Mouse (Mus musculus) heart, postnatal 0 days (tissue): ENCODE results near the gene Hpcal4. TPM values are rescaled to one million over a fixed set of nuclear protein-coding genes. Genes with fewer than 3 reads are reported as not detected.

Source experiments
- ATAC-seq: fragments of 200-750 bp; cut with Nextera tagmentation; 2 replicates; pipeline ENCODE4 v1.8.0; 2017; ENCODE audit warnings: low read depth, moderate number of reproducible peaks, moderate library complexity; ENCODE audit not compliant: insufficient read depth
- DNase-seq: peaks from one replicate; pipeline ENCODE4 v3.0.0-alpha.2; 2016; ENCODE audit warnings: low spot score
- H3K27ac ChIP-seq: fragments of 300-500 bp; sonication (generic); 2 replicates; pipeline ENCODE4 v1.5.1; 2014; ENCODE audit warnings: low read depth, mild to moderate bottlenecking
- H3K27me3 ChIP-seq: fragments of 300-500 bp; sonication (generic); 2 replicates; pipeline ENCODE4 v1.6.1; 2014; ENCODE audit warnings: low read length, mixed read lengths; ENCODE audit not compliant: control insufficient read depth, insufficient read depth
- H3K36me3 ChIP-seq: fragments of 300-500 bp; sonication (generic); replicated peaks from 2 replicates; pipeline ENCODE4 v1.6.1; 2014; ENCODE audit warnings: low read length, mixed read lengths; ENCODE audit not compliant: control insufficient read depth, insufficient read depth
- H3K4me1 ChIP-seq: fragments of 300-500 bp; sonication (generic); 2 replicates; pipeline ENCODE4 v1.6.1; 2014; ENCODE audit warnings: antibody characterized with exemption; ENCODE audit not compliant: control insufficient read depth, insufficient read depth
- H3K4me2 ChIP-seq: fragments of 300-500 bp; sonication (generic); 2 replicates; pipeline ENCODE4 v1.6.1; 2014; ENCODE audit warnings: low read depth, mild to moderate bottlenecking, low read length, moderate library complexity
- H3K4me3 ChIP-seq: fragments of 300-500 bp; sonication (generic); 2 replicates; pipeline ENCODE4 v1.5.1; 2014; ENCODE audit warnings: low read depth, low read length
- H3K9ac ChIP-seq: fragments of 300-500 bp; sonication (generic); replicated peaks from 2 replicates; pipeline ENCODE4 v1.6.1; 2014; ENCODE audit warnings: low read depth, low read length, mixed read lengths
- H3K9me3 ChIP-seq: fragments of 300-500 bp; sonication (generic); replicated peaks from 2 replicates; pipeline ENCODE4 v1.6.1; 2016; ENCODE audit warnings: low read length; ENCODE audit not compliant: control insufficient read depth
- CTCF ChIP-seq: IDR thresholded peaks from 2 replicates; pipeline ENCODE4 v1.5.1; 2016; ENCODE audit warnings: antibody characterized with exemption, control low read depth, low read depth
- EP300 ChIP-seq: IDR thresholded peaks from 2 replicates; pipeline ENCODE4 v1.6.1; 2016; ENCODE audit warnings: antibody characterized with exemption, low read depth
- WGBS: fragments of 180-500 bp; shearing (Covaris S2); extraction: QIAGEN DNeasy Blood & Tissue Kit; methylation state at CpG from one replicate; pipeline ENCODE4 v1.1.7; 2014; 5-methylcytosine and 5-hydroxymethylcytosine counted together
- polyA plus RNA-seq: library from polyadenylated mRNA; unstranded; fragments of >200 nt; fragmentation: Nextera tagmentation; extraction: Ambion mirVana; gene quantifications from 2 replicates; pipeline ENCODE4 v1.2.1, GENCODE M21; 2015
- total RNA-seq: library from RNA; depleted of rRNA; stranded (reverse); fragments of >200 nt; gene quantifications from 2 replicates; pipeline ENCODE4 v1.2.3, GENCODE M21; 2014; ENCODE audit warnings: low replicate concordance; rRNA removed

Gene Hpcal4
- total RNA-seq = 0.57 and 1.5 TPM in 2 replicates
- 0.40 and 0.41 TPM in 2 replicates for polyA plus RNA-seq

DNA sequence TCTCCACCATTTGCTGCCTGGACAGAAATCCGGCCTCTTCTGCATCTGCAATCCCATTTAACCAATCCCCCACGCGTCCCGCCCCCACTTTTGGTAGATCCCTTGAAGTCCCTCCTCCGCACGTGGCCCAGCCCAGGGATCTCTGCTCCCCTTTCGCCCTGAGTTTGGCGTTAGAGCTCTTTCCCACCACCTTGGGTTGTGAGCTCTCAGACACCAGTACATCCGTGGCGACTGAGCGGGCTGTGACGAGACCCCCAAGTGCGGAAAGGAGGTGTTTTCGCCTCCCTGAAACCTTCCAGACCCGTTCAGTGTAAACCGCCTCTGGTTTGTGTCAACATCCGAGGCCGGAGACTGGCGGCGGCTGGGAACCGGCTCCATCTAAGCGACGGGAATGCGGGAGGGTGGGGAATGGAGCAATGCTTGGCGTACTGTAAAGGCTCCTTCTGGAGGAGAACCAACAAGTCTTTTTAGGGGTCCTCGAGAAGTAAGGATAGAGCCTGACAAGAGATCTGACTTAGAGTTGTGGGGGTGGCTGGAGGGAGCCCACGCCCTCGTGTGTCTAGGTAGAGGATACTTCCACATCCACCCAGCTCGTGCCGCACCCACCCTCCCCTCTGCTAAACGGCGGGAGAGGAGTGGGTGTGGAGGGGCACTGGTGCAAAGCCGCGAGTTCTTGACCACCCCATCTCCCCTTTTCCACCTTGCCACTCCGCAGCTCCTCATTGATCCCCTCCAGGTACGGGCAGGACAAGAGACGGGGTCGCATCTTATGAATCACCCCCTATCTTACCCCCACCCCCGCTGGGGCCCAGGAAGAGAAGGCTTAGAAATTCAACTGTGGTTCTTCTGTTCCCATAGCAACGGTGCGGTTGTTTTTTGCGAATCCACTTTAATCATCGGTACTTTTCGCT is at the start of gene Hpcal4:
TSS of gene Hpcal4 (plus strand) at position 900 of the 911 bp plus-strand sequence.
- WGBS = under 1% methylated on average over 43 of the region's 44 CpGs
- DNase-seq = peak; percentile 34
- H3K4me1 ChIP-seq = peaks cover 8% of the 10 kb centered on the region; the same call in 1 of the 2 replicates

DNA sequence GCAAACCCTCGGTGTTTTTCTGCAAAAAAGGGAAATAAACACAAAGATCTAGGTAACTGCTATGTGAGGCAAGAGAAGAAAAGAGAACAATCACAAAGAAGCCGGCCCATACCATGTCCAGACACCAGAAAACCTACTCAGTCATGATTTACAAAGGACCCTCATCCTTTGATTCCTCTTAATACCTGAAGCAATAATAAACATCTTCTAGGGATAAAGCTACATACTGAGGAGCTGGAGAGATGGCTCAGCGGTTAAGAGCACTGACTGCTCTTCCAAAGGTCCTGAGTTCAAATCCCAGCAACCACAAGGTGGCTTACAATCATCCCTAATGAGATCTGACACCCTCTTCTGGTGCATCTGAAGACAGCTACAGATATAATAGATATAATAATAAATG is 45.5 kb upstream of the Hpcal4 start:
- no peaks in the 10 kb centered on the region for H3K27me3 ChIP-seq
- H3K9ac ChIP-seq = no peak overlapping the region
- DNase-seq (no peak), ATAC-seq (no peak)
- WGBS = 84% methylated on average over 3 of the region's 3 CpGs
- H3K4me1 ChIP-seq = peaks cover 11% of the 10 kb centered on the region
- H3K9me3 ChIP-seq = no peaks in the 10 kb centered on the region
- no peak overlapping the region for H3K27ac ChIP-seq
- peaks cover 41% of the 10 kb centered on the region for H3K36me3 ChIP-seq
- TF ChIP-seq CTCF (no peak), EP300 (no peak)
- no peak overlapping the region for H3K4me2 ChIP-seq
- H3K4me3 ChIP-seq = no peak overlapping the region

More for the DNA sequence above, at the start of gene Hpcal4:
- Histone ChIP-seq H3K4me2 (peak within 1 kb of the TSS; percentile 63), H3K9ac (no peak within 1 kb of the TSS), H3K27ac (no peak within 1 kb of the TSS), H3K36me3 (no peaks in the 10 kb centered on the region), H3K27me3 (peaks cover 54% of the 10 kb centered on the region), H3K9me3 (no peaks in the 10 kb centered on the region), H3K4me3 (peak within 1 kb of the TSS; percentile 45)
- TF ChIP-seq EP300 = no peak
- no peak for TF ChIP-seq CTCF
- 0 out of 2 replicates have a peak, but pooled peaks have one; percentile 37 for ATAC-seq

GRCm38 (mm10) chr4:123139513-123140154 is 43.4 kb upstream of the Hpcal4 start, which contains the start of gene Ppie:
TSS of gene Ppie (minus strand) at chr4:123139951.
- WGBS = under 1% methylated on average over 34 of the region's 34 CpGs

DNA sequence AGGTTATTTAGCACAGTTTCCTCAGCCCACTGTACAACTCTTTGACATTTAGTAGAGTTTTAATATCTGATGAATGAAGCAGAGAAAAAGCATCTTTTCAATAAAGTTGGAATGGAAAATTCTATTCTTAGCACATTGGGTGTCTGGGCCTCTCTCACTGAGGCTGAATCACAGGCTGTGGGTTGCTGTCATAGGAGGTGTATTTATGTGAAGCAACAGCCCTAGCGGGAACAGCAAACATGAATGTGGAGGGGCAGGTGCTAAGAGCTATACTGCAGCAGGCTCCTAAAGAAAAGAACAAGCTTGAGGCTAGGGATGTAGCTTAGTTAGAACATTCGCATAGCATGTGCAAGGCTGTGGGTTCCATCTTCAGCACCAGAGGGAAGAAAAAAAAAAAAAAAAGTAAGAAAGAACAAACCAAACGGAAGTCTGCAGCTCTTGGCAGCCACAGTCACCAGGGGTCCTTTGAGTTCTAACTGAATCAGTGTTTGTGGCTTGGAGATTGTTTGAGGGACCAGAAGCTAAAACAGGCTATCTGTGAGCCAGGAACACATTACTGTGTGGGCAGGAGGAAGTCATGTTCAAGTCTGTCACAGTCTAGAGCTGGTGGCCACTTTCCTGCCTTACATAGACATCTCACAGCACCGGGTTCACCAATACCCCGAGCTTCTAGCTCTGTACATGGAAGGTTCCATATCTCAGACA is 35.4 kb upstream of the Hpcal4 start:
- DNase-seq (no peak), ATAC-seq (no peak)
- no peaks in the 10 kb centered on the region for H3K4me1 ChIP-seq
- WGBS = 62% methylated on average over 5 of the region's 5 CpGs
- H3K27me3 ChIP-seq = no peaks in the 10 kb centered on the region
- no peak overlapping the region for H3K4me2 ChIP-seq
- no peaks in the 10 kb centered on the region for H3K36me3 ChIP-seq
- H3K9ac ChIP-seq = no peak overlapping the region
- no peaks in the 10 kb centered on the region for H3K9me3 ChIP-seq
- H3K4me3 ChIP-seq = no peak overlapping the region
- no peak overlapping the region for H3K27ac ChIP-seq
- TF ChIP-seq EP300 (no peak), CTCF (no peak)

More at GRCm38 (mm10) chr4:123139513-123140154, 43.4 kb upstream of the Hpcal4 start, which contains the start of gene Ppie:
- H3K27me3 ChIP-seq = no peaks in the 10 kb centered on the region
- peaks cover 22% of the 10 kb centered on the region for H3K36me3 ChIP-seq
- H3K4me1 ChIP-seq = peaks cover 11% of the 10 kb centered on the region
- no peaks in the 10 kb centered on the region for H3K9me3 ChIP-seq
- H3K4me2 ChIP-seq = peak within 1 kb of the TSS; percentile 67
- H3K9ac ChIP-seq = peak within 1 kb of the TSS; percentile 23
- H3K4me3 ChIP-seq = peak within 1 kb of the TSS; percentile 66
- H3K27ac ChIP-seq = peak within 1 kb of the TSS; percentile 89
- TF ChIP-seq CTCF (0 out of 2 replicates have a peak, but pooled peaks have one; percentile 12), EP300 (no peak)
- ATAC-seq (peak; percentile 97), DNase-seq (peak; percentile 90)

GRCm38 (mm10) chr4:123152003-123152402 is 31.0 kb upstream of the Hpcal4 start:
- TF ChIP-seq CTCF = no peak
- no peak for TF ChIP-seq EP300
- no peak for ATAC-seq
- DNase-seq = no peak
- no peak overlapping the region for H3K9ac ChIP-seq
- no peak overlapping the region for H3K4me2 ChIP-seq
- 0 out of 2 replicates have a peak, but pooled peaks cover 4% of the 10 kb centered on the region for H3K27me3 ChIP-seq
- no peak overlapping the region for H3K27ac ChIP-seq
- WGBS = 75% methylated on average over 4 of the region's 4 CpGs
- no peaks in the 10 kb centered on the region for H3K4me1 ChIP-seq
- H3K36me3 ChIP-seq = no peaks in the 10 kb centered on the region
- no peak overlapping the region for H3K4me3 ChIP-seq
- H3K9me3 ChIP-seq = no peaks in the 10 kb centered on the region
